Mouse (Mus musculus): ENCODE data around the gene 4930578C19Rik. TPM values are rescaled to one million over a fixed set of nuclear protein-coding genes. Genes with fewer than 3 reads are reported as not detected.

4930578C19Rik gene
- polyA plus RNA-seq (2015; fragmentation: Nextera tagmentation; extraction: Ambion mirVana): 3.5 and 3.8 TPM in 2 replicates

DNA sequence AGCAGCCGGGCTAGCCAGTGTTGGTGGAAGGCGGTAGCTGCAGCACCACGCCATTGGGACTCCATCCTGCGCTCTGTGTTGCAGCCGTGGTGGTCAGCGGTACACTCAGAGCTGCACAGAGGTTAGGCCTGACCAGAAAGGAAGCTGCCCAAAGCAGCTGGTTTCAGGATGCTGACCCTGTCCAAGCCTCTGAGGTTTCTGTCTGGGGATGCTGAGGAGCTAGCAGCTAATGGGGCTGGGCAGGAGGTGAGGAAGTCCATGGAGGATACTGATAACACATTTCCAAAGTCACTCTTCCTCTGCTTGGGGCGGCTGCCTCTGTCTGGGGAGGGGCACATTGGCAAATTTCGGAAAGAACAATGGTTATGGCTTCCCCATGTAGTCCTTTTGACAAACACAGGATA, at the start of gene 4930578C19Rik:
4930578C19Rik (minus strand) TSS at position 200 of the 404 bp plus-strand sequence.
- Histone ChIP-seq H3K36me3 (ENCODE audit: insufficient read depth, low read length) (no peaks in the 10 kb centered on the region), H3K4me2 (replicated peaks; ENCODE audit: low read depth, low read length) (no peak within 1 kb of the TSS), H3K9me3 (ENCODE audit: low read length) (no peaks in the 10 kb centered on the region), H3K4me1 (ENCODE audit: insufficient read depth, low read depth, low read length) (no peaks in the 10 kb centered on the region), H3K27me3 (replicated peaks; ENCODE audit: insufficient read depth, low read length) (no peaks in the 10 kb centered on the region), H3K4me3 (ENCODE audit: low read depth, low read length) (no peak within 1 kb of the TSS), H3K27ac (ENCODE audit: low read length) (no peak within 1 kb of the TSS), H3K9ac (replicated peaks; ENCODE audit: low read depth) (no peak within 1 kb of the TSS)
- 57% methylated on average over 8 of the region's 8 CpGs for WGBS
- peak; percentile 97 for ATAC-seq
- DNase-seq (ENCODE audit: low spot score): peak; percentile 46
- TF ChIP-seq CTCF (IDR thresholded peaks at IDR 0.05): no peak
- peak; percentile 76 for TF ChIP-seq EP300 (IDR thresholded peaks at IDR 0.05)

DNA sequence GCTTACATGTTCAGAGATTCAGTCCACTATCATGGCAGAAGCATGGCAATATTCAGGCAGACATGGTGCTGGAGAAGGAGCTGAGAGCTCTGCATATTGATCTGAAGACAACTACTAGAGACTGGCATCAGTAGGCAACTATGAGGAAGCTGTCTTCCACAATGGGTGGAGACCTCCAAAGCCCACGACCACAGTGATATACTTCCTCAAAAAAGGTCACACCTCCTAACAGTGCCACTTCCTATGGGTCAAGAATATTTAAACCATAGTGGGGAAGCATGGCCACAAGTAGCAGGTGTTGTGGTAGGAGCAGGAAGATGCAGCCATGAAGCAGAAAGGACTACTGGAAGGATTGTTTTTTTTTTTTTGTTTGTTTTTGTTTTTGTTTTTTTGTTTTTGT, 6.5 kb upstream of the 4930578C19Rik start:
- Histone ChIP-seq H3K4me2 (replicated peaks; ENCODE audit: low read depth, low read length) (no peak overlapping the region), H3K27ac (ENCODE audit: low read length) (no peak overlapping the region), H3K36me3 (ENCODE audit: insufficient read depth, low read length) (no peaks in the 10 kb centered on the region), H3K9ac (replicated peaks; ENCODE audit: low read depth) (no peak overlapping the region), H3K4me3 (ENCODE audit: low read depth, low read length) (no peak overlapping the region), H3K9me3 (ENCODE audit: low read length) (no peaks in the 10 kb centered on the region), H3K27me3 (replicated peaks; ENCODE audit: insufficient read depth, low read length) (no peaks in the 10 kb centered on the region), H3K4me1 (ENCODE audit: insufficient read depth, low read depth, low read length) (no peaks in the 10 kb centered on the region)
- no peak for ATAC-seq
- WGBS: 27% methylated on average over 1 of the region's 1 CpGs
- TF ChIP-seq EP300 (IDR thresholded peaks at IDR 0.05) (no peak), CTCF (IDR thresholded peaks at IDR 0.05) (no peak)
- no peak for DNase-seq (ENCODE audit: low spot score)

DNA sequence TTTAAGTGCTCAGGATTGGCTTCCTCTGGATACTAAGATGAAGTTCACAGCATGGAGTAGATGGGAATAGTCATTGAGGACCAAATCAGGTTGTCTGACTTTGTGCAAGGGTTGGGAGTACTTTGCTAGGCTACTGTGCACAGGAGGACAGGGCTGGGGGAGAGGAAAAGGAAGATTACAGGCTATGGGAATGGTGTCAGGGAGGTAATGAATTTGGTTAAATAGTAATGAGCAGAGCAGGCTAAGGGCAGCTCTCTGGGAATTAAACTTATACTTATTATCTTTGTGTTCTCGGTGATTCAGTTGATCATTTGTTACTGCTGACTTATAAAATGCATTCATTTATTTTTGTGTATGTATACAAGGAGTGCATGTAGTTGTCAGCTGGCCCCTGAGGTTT, 1.7 kb upstream of the 4930578C19Rik start:
- Histone ChIP-seq H3K4me1 (ENCODE audit: insufficient read depth, low read depth, low read length) (no peaks in the 10 kb centered on the region), H3K4me2 (replicated peaks; ENCODE audit: low read depth, low read length) (no peak overlapping the region), H3K9ac (replicated peaks; ENCODE audit: low read depth) (no peak overlapping the region), H3K27ac (ENCODE audit: low read length) (no peak overlapping the region), H3K27me3 (replicated peaks; ENCODE audit: insufficient read depth, low read length) (no peaks in the 10 kb centered on the region), H3K36me3 (ENCODE audit: insufficient read depth, low read length) (no peaks in the 10 kb centered on the region), H3K4me3 (ENCODE audit: low read depth, low read length) (no peak overlapping the region), H3K9me3 (ENCODE audit: low read length) (no peaks in the 10 kb centered on the region)
- TF ChIP-seq EP300 (IDR thresholded peaks at IDR 0.05) (no peak), CTCF (IDR thresholded peaks at IDR 0.05) (no peak)
- 78% methylated on average over 1 of the region's 1 CpGs for WGBS
- ATAC-seq: no peak
- DNase-seq (ENCODE audit: low spot score): no peak

DNA sequence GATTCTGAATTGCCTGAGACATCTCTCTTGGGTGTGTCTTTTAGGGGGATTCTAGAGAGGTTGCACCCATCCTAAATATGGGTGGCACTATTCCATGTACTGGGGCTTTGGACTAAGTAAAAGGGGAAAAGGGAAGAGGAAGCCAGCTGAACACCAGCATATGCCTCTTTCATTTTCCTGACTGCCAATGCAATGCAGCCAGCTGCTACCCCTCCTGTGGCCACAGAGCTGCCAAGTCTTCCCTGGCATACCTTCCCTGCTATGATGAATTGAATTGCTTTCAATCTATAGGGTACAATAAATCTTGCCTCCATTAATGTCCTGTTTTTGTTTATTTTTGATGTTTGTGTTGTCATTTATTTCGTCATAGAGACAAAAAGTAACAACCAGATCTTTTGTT, 9.6 kb downstream of the 4930578C19Rik start:
- Histone ChIP-seq H3K4me1 (ENCODE audit: insufficient read depth, low read depth, low read length) (no peaks in the 10 kb centered on the region), H3K27ac (ENCODE audit: low read length) (no peak overlapping the region), H3K27me3 (replicated peaks; ENCODE audit: insufficient read depth, low read length) (no peaks in the 10 kb centered on the region), H3K4me2 (replicated peaks; ENCODE audit: low read depth, low read length) (no peak overlapping the region), H3K36me3 (ENCODE audit: insufficient read depth, low read length) (no peaks in the 10 kb centered on the region), H3K9ac (replicated peaks; ENCODE audit: low read depth) (no peak overlapping the region), H3K9me3 (ENCODE audit: low read length) (no peaks in the 10 kb centered on the region), H3K4me3 (ENCODE audit: low read depth, low read length) (no peak overlapping the region)
- no peak for TF ChIP-seq CTCF (IDR thresholded peaks at IDR 0.05)
- no peak for TF ChIP-seq EP300 (IDR thresholded peaks at IDR 0.05)
- no peak for ATAC-seq
- WGBS: 23% methylated on average over 1 of the region's 1 CpGs
- DNase-seq (ENCODE audit: low spot score): no peak

DNA sequence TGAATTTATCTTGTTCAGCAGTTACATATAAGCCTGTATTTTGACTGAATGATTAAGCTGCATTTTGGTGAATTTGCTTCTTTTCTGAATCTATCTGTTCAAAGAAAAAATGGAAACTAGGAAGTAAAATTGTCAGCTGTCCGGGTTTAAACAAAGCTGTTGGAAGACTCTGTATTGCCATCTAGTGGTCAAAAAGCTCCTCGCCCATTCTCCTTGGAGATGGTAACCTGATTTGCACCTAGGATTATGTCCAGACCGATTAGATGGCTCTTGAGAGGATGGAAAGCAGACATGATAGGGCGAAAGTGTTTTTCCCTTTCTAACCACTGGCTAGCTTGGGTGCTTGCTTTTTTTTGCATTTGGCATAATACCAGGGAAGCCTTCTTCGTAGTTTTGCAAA, 19.1 kb downstream of the 4930578C19Rik start:
- no peak for TF ChIP-seq EP300 (IDR thresholded peaks at IDR 0.05)
- TF ChIP-seq CTCF (IDR thresholded peaks at IDR 0.05): peak; percentile 72
- Histone ChIP-seq H3K27ac (ENCODE audit: low read length) (no peak overlapping the region), H3K4me3 (ENCODE audit: low read depth, low read length) (no peak overlapping the region), H3K9me3 (ENCODE audit: low read length) (no peaks in the 10 kb centered on the region), H3K27me3 (replicated peaks; ENCODE audit: insufficient read depth, low read length) (no peaks in the 10 kb centered on the region), H3K4me2 (replicated peaks; ENCODE audit: low read depth, low read length) (no peak overlapping the region), H3K9ac (replicated peaks; ENCODE audit: low read depth) (no peak overlapping the region), H3K4me1 (ENCODE audit: insufficient read depth, low read depth, low read length) (no peaks in the 10 kb centered on the region), H3K36me3 (ENCODE audit: insufficient read depth, low read length) (no peaks in the 10 kb centered on the region)
- WGBS: 21% methylated on average over 5 of the region's 5 CpGs
- ATAC-seq (no peak), DNase-seq (ENCODE audit: low spot score) (peak; percentile 68)

DNA sequence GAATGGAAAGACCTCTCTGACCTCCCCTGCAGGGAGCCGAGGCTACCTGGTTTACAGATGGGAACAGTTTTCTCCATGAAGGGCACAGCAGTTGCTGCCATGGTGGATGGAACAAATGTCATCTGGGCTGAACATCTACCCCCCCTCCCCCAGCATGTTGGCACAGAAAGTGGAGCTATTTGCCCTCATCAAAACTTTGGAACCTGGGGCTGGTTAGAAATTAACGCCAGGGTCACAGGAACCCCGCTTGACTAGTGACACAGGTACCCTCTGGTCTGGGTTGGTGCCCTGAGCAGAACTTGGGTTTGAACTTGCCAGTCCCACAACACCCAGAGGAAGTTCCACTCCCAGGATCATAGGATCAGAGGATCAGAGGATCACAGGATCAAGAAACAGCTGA, 35.7 kb downstream of the 4930578C19Rik start:
- no peak for DNase-seq (ENCODE audit: low spot score)
- Histone ChIP-seq H3K9me3 (ENCODE audit: low read length) (no peaks in the 10 kb centered on the region), H3K4me3 (ENCODE audit: low read depth, low read length) (no peak overlapping the region), H3K4me1 (ENCODE audit: insufficient read depth, low read depth, low read length) (no peaks in the 10 kb centered on the region), H3K36me3 (ENCODE audit: insufficient read depth, low read length) (no peaks in the 10 kb centered on the region), H3K27ac (ENCODE audit: low read length) (no peak overlapping the region), H3K4me2 (replicated peaks; ENCODE audit: low read depth, low read length) (no peak overlapping the region), H3K27me3 (replicated peaks; ENCODE audit: insufficient read depth, low read length) (no peaks in the 10 kb centered on the region), H3K9ac (replicated peaks; ENCODE audit: low read depth) (no peak overlapping the region)
- TF ChIP-seq EP300 (IDR thresholded peaks at IDR 0.05) (no peak), CTCF (IDR thresholded peaks at IDR 0.05) (no peak)
- no peak for ATAC-seq
- WGBS: 83% methylated on average over 3 of the region's 3 CpGs

DNA sequence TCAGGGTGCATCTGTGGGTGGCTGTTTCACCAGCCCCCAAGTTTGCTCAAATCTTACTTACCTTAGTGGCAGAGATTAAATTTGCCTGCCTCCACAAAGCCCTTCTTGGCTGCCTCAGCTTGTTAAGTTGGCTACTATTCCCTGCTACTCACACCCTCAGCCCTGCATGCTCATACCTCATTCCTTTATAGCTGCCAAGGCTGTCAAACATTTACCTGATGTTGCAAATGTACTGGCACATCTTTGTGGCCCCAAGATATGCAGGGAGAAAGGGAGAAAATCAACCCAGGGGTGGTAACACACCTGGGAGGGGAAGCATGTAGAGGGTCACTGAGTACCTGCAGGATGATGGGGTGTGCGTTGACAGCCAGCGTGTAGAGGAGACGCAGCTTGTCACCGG, 38.0 kb downstream of the 4930578C19Rik start:
- Histone ChIP-seq H3K36me3 (ENCODE audit: insufficient read depth, low read length) (no peaks in the 10 kb centered on the region), H3K27me3 (replicated peaks; ENCODE audit: insufficient read depth, low read length) (no peaks in the 10 kb centered on the region), H3K9me3 (ENCODE audit: low read length) (no peaks in the 10 kb centered on the region), H3K9ac (replicated peaks; ENCODE audit: low read depth) (no peak overlapping the region), H3K4me1 (ENCODE audit: insufficient read depth, low read depth, low read length) (no peaks in the 10 kb centered on the region), H3K27ac (ENCODE audit: low read length) (no peak overlapping the region), H3K4me3 (ENCODE audit: low read depth, low read length) (no peak overlapping the region), H3K4me2 (replicated peaks; ENCODE audit: low read depth, low read length) (no peak overlapping the region)
- ATAC-seq: no peak
- no peak for TF ChIP-seq CTCF (IDR thresholded peaks at IDR 0.05)
- TF ChIP-seq EP300 (IDR thresholded peaks at IDR 0.05): no peak
- WGBS: 93% methylated on average over 4 of the region's 4 CpGs
- DNase-seq (ENCODE audit: low spot score): no peak
